Comparison of ENCODE assay signal across 8 mouse cellular contexts in genomic region chr2:153345454-153346220, GRCm38 (mm10). TPM values are rescaled to one million over a fixed set of nuclear protein-coding genes. Genes with fewer than 3 reads are reported as not detected.
DNase-seq lines count a peak whose midpoint lies in the region; ATAC-seq lines count a peak whose summit lies in the region.

Gene Asxl1, plus strand, starts transcription at chr2:153345829.

- peak; percentile 81 for ATAC-seq in megakaryocyte progenitor cell, adult 5-6 weeks (replicated peaks; ENCODE audit: poor library complexity)

- peak; percentile 99 for DNase-seq in adipocyte (ENCODE audit: low spot score)
- peak; percentile 96 for DNase-seq in embryo, embryonic 10 days (ENCODE audit: low spot score)
- DNase-seq in gastrocnemius, postnatal 10 days: peak; percentile 93
- DNase-seq in induced T-regulatory cell, adult 2 months (ENCODE audit: low read depth): peak; percentile 97
- peak; percentile 94 to 97 for DNase-seq in left cerebral cortex, adult 9 months (ENCODE audit: low spot score in 2 of 2)
- peak; percentile 95 for DNase-seq in right cerebral cortex, postnatal 14 days
- peak; percentile 91 to 97 for DNase-seq in urinary bladder, postnatal 36 days (ENCODE audit: low spot score in 2 of 2)

RNA-seq across cellular contexts. Expression of gene Asxl1, which starts in this region (rescaled TPM):
- total RNA-seq in gastrocnemius, postnatal 10 days (2021): 10 to 100 TPM; 14.7 to 19.6 TPM
- total RNA-seq in megakaryocyte progenitor cell, adult 5-6 weeks (2015): 31.1 and 32.0 TPM in 2 replicates
- total RNA-seq in megakaryocyte progenitor cell, adult 5-6 weeks (2017): 20.0 and 24.1 TPM in 2 replicates

Comparison
In these comparisons a context has a peak if more than half of its experiments do, and no peak if none do; other contexts are left out.
1. Peak in every context shown above with its lines: DNase-seq and ATAC-seq.